11 mouse cellular contexts compared by ENCODE assay signal in the genomic region with DNA sequence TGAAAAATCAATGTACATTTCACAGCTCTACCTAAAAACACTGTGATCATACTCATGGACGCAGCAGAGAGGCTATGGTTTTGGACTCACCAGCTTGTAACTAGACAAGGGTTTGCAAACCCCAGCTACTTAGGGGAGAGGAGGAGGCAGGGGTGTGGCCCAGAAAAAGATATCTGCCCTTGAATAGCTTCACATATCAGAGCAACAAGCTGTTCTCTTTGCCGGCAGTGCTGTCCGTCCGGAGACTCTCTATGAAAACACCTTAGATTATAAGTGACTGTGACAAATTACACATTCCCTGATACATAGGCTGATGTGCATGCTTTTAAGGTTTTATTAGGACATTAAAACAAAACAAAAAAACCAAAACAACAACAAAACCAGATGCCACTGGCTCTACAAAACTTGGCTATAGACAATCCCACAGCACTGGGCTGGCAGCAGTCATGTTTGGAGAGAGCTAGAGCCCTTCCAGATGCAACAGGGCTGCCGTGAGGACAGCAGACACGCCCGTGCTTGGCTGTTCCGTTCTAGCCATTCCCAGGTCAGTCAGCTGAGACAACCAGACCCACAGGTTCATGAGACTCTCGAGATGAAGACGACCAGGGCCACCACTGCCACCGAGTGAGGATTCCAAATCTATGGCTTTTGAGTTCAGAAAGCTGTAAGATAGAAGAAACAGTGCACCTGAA. TPM values are rescaled to one million over a fixed set of nuclear protein-coding genes. Genes with fewer than 3 reads are reported as not detected.
DNase-seq lines count a peak whose midpoint lies in the region; ATAC-seq and TF ChIP-seq lines count a peak whose summit lies in the region.
"Had no signal": no experiment of that assay in that cellular context is flagged by ENCODE, and none has a peak within 500 bp of the region (broad histone marks: within the 10 kb centered on the region; RNA-seq: fewer than 3 reads in every experiment).

No protein-coding gene starts in this region.

- no peaks in the 10 kb centered on the region for H3K9me3 ChIP-seq in heart, embryonic 11.5 days (replicated peaks; ENCODE audit: control insufficient read depth, low read length)
- no peaks in the 10 kb centered on the region for H3K9me3 ChIP-seq in liver, embryonic 11.5 days (ENCODE audit: control insufficient read depth, low read length)
- H3K9me3 ChIP-seq: forebrain, embryonic 12.5 days; midbrain, embryonic 15.5 days had no signal

- H3K4me1 ChIP-seq in heart, embryonic 11.5 days (ENCODE audit: control insufficient read depth, insufficient read depth, low read length), result peaks cover 76% of the 10 kb centered on the region
- peaks cover 87% of the 10 kb centered on the region for H3K4me1 ChIP-seq in liver, embryonic 11.5 days (replicated peaks; ENCODE audit: control insufficient read depth, insufficient read depth, low read length)
- peaks cover 56% of the 10 kb centered on the region for H3K4me1 ChIP-seq in cerebellum, adult 2 months (ENCODE audit: control insufficient read depth, insufficient read depth, low read length)

- H3K36me3 ChIP-seq in heart, embryonic 11.5 days (ENCODE audit: control insufficient read depth, insufficient read depth, low read length), result no peaks in the 10 kb centered on the region
- H3K36me3 ChIP-seq in liver, embryonic 11.5 days (ENCODE audit: control insufficient read depth, insufficient read depth, low read length), result no peaks in the 10 kb centered on the region; the same call in 1 of the 2 replicates
- H3K36me3 ChIP-seq: forebrain, embryonic 12.5 days; midbrain, embryonic 15.5 days had no signal

- peak overlapping the region; percentile 51 for H3K4me2 ChIP-seq in heart, embryonic 11.5 days
- H3K4me2 ChIP-seq in liver, embryonic 11.5 days, result peak overlapping the region; percentile 62
- H3K4me2 ChIP-seq: forebrain, embryonic 12.5 days; midbrain, embryonic 15.5 days had no signal

- DNase-seq in adrenal gland, postnatal 14 days, result peak; percentile 39
- DNase-seq in adrenal gland, adult 8-10 months, result no peak
- DNase-seq in R1 (ENCODE audit: low read depth, low spot score), result peak; percentile 57
- DNase-seq in liver, embryonic 11.5 days (ENCODE audit: low spot score), result no peak
- DNase-seq in cerebellum, adult 2 months, result no peak
- DNase-seq in right cerebral cortex, postnatal 4 days, result no peak
- no peak for DNase-seq in adrenal gland, adult (ENCODE audit: inconsistent age in 2 of 2, low spot score in 1 of 2)
- DNase-seq: adrenal gland, postnatal 36 days had no signal

- no peaks in the 10 kb centered on the region for H3K27me3 ChIP-seq in heart, embryonic 11.5 days (ENCODE audit: control insufficient read depth, insufficient read depth, low read length)
- H3K27me3 ChIP-seq in liver, embryonic 11.5 days (replicated peaks; ENCODE audit: control insufficient read depth, insufficient read depth, low read length), result no peaks in the 10 kb centered on the region
- H3K27me3 ChIP-seq in cerebellum, adult 2 months (ENCODE audit: control insufficient read depth, insufficient read depth, low read length), result no peaks in the 10 kb centered on the region
- H3K27me3 ChIP-seq: midbrain, embryonic 15.5 days had no signal

- ATAC-seq in heart, embryonic 11.5 days (replicated peaks; ENCODE audit: insufficient number of reproducible peaks, low FRiP score, low TSS enrichment), result no peak
- ATAC-seq in liver, embryonic 11.5 days (replicated peaks; ENCODE audit: low FRiP score), result peak; percentile 80
- ATAC-seq: midbrain, embryonic 15.5 days had no signal

- H3K27ac ChIP-seq in heart, embryonic 11.5 days (ENCODE audit: low read depth, low read length), result peak overlapping the region; percentile 70
- H3K27ac ChIP-seq in liver, embryonic 11.5 days (ENCODE audit: low read depth, low read length), result peak overlapping the region; percentile 95
- no peak overlapping the region for H3K27ac ChIP-seq in cerebellum, adult 2 months (ENCODE audit: insufficient read depth, low read length)
- H3K27ac ChIP-seq: forebrain, embryonic 12.5 days; midbrain, embryonic 15.5 days had no signal

- no peak overlapping the region for H3K4me3 ChIP-seq in heart, embryonic 11.5 days (ENCODE audit: low read depth, low read length)
- H3K4me3 ChIP-seq in liver, embryonic 11.5 days (ENCODE audit: low read depth, low read length), result 0 out of 2 replicates have a peak overlapping the region, but pooled peaks have one; percentile 7
- no peak overlapping the region for H3K4me3 ChIP-seq in cerebellum, adult 2 months (replicated peaks; ENCODE audit: insufficient read depth, low read depth, low read length)
- H3K4me3 ChIP-seq: forebrain, embryonic 12.5 days; midbrain, embryonic 15.5 days had no signal

- WGBS in heart, embryonic 11.5 days (ENCODE audit: insufficient replicate concordance), result 23% methylated on average over 11 of the region's 11 CpGs
- WGBS in liver, embryonic 11.5 days, result 35% methylated on average over 11 of the region's 11 CpGs
- 29% methylated on average over 11 of the region's 11 CpGs for WGBS in cerebellum, adult 2 months

- no peak for TF ChIP-seq POLR2A in cerebellum, adult 2 months (IDR thresholded peaks at IDR 0.05; ENCODE audit: borderline replicate concordance, insufficient read depth, low read length)

- TF ChIP-seq CTCF in cerebellum, adult 2 months (IDR thresholded peaks at IDR 0.05; ENCODE audit: borderline replicate concordance, insufficient read depth, low read depth, low read length), result no peak

- H3K9ac ChIP-seq in heart, embryonic 11.5 days (ENCODE audit: low read depth, low read length), result no peak overlapping the region; the same call in 1 of the 2 replicates
- H3K9ac ChIP-seq in liver, embryonic 11.5 days (ENCODE audit: low read depth, low read length), result peak overlapping the region; percentile 61
- H3K9ac ChIP-seq: forebrain, embryonic 12.5 days; midbrain, embryonic 15.5 days had no signal

RNA-seq across cellular contexts. Expression of a gene that starts 29.3 kb away (rescaled TPM):
- total RNA-seq in adrenal gland, postnatal 14 days (2021), result 49.0 and 55.7 TPM in 2 replicates
- 10 to 100 TPM; 57.7 to 70.0 (median 65.4) TPM for total RNA-seq in adrenal gland, adult 8-10 months (2022)
- polyA plus RNA-seq in heart, embryonic 11.5 days (2014; fragmentation: Nextera tagmentation; extraction: Ambion mirVana), result 5.2 and 7.3 TPM in 2 replicates
- polyA plus RNA-seq in liver, embryonic 11.5 days (2014; fragmentation: Nextera tagmentation; extraction: Ambion mirVana), result 11.7 and 12.3 TPM in 2 replicates
- polyA plus RNA-seq in cerebellum, adult 2 months (2012; rRNA removed), result 50.5 and 59.9 TPM in 2 replicates

Comparison
In these comparisons a context has a peak if more than half of its experiments do, and no peak if none do; other contexts are left out.
1. DNase-seq: peak in adrenal gland, postnatal 14 days (single experiment) and R1 (single experiment); none in adrenal gland, adult 8-10 months (single experiment), liver, embryonic 11.5 days (single experiment), cerebellum, adult 2 months (0 of 2), right cerebral cortex, postnatal 4 days (single experiment) and adrenal gland, adult (0 of 2).